Mouse (Mus musculus) T-helper 17 cell (primary cell): ENCODE results near the gene H1f0.

Experiments used
- in situ Hi-C, 2 experiments: fragments of 300-600 bp; cut with MboI, MseI; formaldehyde crosslinking; loops; 1 replicate in 1 of 2; 2 replicates in 1 of 2; pipeline ENCODE4 v1.15.1; 2025; ENCODE audit warnings: high pct_unique_total_duplicates in 2 of 2

Gene H1f0

GRCm38 (mm10) chr15:79068416-79068815, 40.2 kb downstream of the H1f0 start:
- in situ Hi-C loops, result no loop called here

- in situ Hi-C loops, result loop anchor here in 1 of 2 experiments (5.0 kb wide), 1 partner anchor 34 kb away; no protein-coding TSS in a partner anchor
These were observed 43.1 kb downstream of the H1f0 start for GRCm38 (mm10) chr15:79071117-79072039.

GRCm38 (mm10) chr15:79073752-79074151, 45.5 kb downstream of the H1f0 start:
- in situ Hi-C loops, result loop anchor here in 1 of 2 experiments (5.0 kb wide), 1 partner anchor 36 kb away; no protein-coding TSS in a partner anchor

GRCm38 (mm10) chr15:79074446-79074845, 46.2 kb downstream of the H1f0 start:
- in situ Hi-C loops, result loop anchor here in 1 of 2 experiments (5.0 kb wide), 1 partner anchor 37 kb away; no protein-coding TSS in a partner anchor

- in situ Hi-C loops, result loop anchor here in 1 of 2 experiments (5.0 kb wide), 1 partner anchor 38 kb away; no protein-coding TSS in a partner anchor
These were observed 46.8 kb downstream of the H1f0 start, which contains the start of gene Eif3l for GRCm38 (mm10) chr15:79074913-79075532. Eif3l (plus strand) TSS chr15:79075179.

- in situ Hi-C loops, result no loop called here
These were observed 47.6 kb downstream of the H1f0 start for GRCm38 (mm10) chr15:79075658-79076365.

- in situ Hi-C loops, result no loop called here
These were observed 51.3 kb downstream of the H1f0 start for GRCm38 (mm10) chr15:79079567-79079966.
